7 mouse cellular contexts compared by ENCODE assay signal in the genomic region with DNA sequence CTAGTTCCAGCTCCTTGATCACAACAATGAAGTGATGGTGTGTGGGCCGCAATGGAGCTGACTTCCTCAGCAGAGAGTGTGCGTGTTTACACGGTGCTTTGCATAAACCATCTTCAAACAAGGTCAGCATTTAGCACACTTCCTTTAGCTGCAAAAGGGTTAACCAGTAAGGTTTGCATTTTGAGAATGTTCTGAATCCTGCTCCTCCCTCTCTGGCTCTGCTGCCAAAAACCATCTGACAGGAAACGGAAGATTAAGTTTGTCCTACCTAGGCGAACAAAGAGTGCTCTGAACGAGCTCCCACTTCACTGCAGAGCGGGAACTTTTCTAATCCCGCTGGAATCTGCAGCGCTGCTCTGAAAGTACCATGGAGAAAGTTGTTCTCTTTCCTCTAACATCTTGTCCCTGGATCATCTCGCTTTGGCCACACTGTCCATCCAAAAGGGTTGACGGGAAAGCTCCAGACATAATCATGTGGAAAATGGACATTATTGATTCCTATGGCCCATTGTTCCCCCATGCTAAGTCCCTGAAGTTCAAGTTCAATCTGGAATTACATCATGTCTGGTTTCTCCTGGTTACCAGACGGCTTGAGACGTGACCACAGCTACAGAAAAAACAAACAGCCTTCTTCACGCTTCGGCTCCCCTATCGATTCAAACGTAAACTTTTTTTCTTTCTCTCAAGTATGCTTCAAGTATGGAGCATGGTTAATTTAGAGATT.
DNase-seq lines count a peak whose midpoint lies in the region; ATAC-seq and TF ChIP-seq lines count a peak whose summit lies in the region.

No protein-coding gene starts in this region.

- H3K27me3 ChIP-seq in heart, embryonic 10.5 days (ENCODE audit: insufficient read depth, poor library complexity, severe bottlenecking), result no peaks in the 10 kb centered on the region
- no peaks in the 10 kb centered on the region for H3K27me3 ChIP-seq in kidney, adult 2 months (replicated peaks; ENCODE audit: control insufficient read depth, insufficient read depth, low read length)
- H3K27me3 ChIP-seq in stomach, embryonic 14.5 days (ENCODE audit: control insufficient read depth, insufficient read depth, low read length), result no peaks in the 10 kb centered on the region

- peak overlapping the region; percentile 84 for H3K27ac ChIP-seq in heart, embryonic 10.5 days
- H3K27ac ChIP-seq in kidney, adult 2 months (ENCODE audit: insufficient read depth, low read depth, low read length), result peak overlapping the region; percentile 65; the same call in 1 of the 2 replicates
- peak overlapping the region; percentile 89 for H3K27ac ChIP-seq in stomach, embryonic 14.5 days (ENCODE audit: low read length)

- no peak for ATAC-seq in stomach, embryonic 14.5 days (ENCODE audit: insufficient number of reproducible peaks, insufficient read depth, low FRiP score, low read depth)

- H3K9me3 ChIP-seq in heart, embryonic 10.5 days, result no peaks in the 10 kb centered on the region
- H3K9me3 ChIP-seq in stomach, embryonic 14.5 days (ENCODE audit: control insufficient read depth, low read depth, low read length), result no peaks in the 10 kb centered on the region

- H3K4me2 ChIP-seq in stomach, embryonic 14.5 days (replicated peaks; ENCODE audit: low read depth, low read length), result peak overlapping the region; percentile 28

- H3K36me3 ChIP-seq in heart, embryonic 10.5 days, result peaks cover 19% of the 10 kb centered on the region; the same call in 1 of the 2 replicates
- no peaks in the 10 kb centered on the region; the same call in none of the 2 replicates for H3K36me3 ChIP-seq in kidney, adult 2 months (ENCODE audit: control insufficient read depth, insufficient read depth, low read length)
- peaks cover 13% of the 10 kb centered on the region for H3K36me3 ChIP-seq in stomach, embryonic 14.5 days (ENCODE audit: control insufficient read depth, insufficient read depth, low read length)

- WGBS in heart, embryonic 10.5 days, result 24% methylated on average over 17 of the region's 17 CpGs
- WGBS in kidney, adult 2 months, result 9% methylated on average over 17 of the region's 17 CpGs
- WGBS in stomach, embryonic 14.5 days, result 4% methylated on average over 17 of the region's 17 CpGs

- no peak overlapping the region for H3K4me3 ChIP-seq in heart, embryonic 10.5 days
- H3K4me3 ChIP-seq in kidney, adult 2 months (ENCODE audit: insufficient read depth, low read depth, low read length), result no peak overlapping the region; the same call in none of the 2 replicates
- H3K4me3 ChIP-seq in stomach, embryonic 14.5 days (ENCODE audit: low read depth, low read length), result no peak overlapping the region

- peak; percentile 76 for DNase-seq in R1 (ENCODE audit: low read depth, low spot score)
- DNase-seq in embryo, embryonic 10 days (ENCODE audit: low spot score), result peak; percentile 75
- DNase-seq in heart, embryonic 10.5 days (ENCODE audit: low spot score), result no peak
- peak; percentile 86 for DNase-seq in kidney, adult 2 months
- peak; percentile 73 for DNase-seq in lung, postnatal 14 days
- DNase-seq in thymus, adult 18-20 months, result no peak

- no peak overlapping the region for H3K9ac ChIP-seq in stomach, embryonic 14.5 days (replicated peaks; ENCODE audit: low read depth, low read length)

- TF ChIP-seq POLR2A in kidney, adult 2 months (IDR thresholded peaks at IDR 0.05; ENCODE audit: low read depth, low read length), result no peak

- peaks cover 32% of the 10 kb centered on the region for H3K4me1 ChIP-seq in heart, embryonic 10.5 days
- no peaks in the 10 kb centered on the region; the same call in 1 of the 2 replicates for H3K4me1 ChIP-seq in kidney, adult 2 months (ENCODE audit: control insufficient read depth, insufficient read depth, low read length)
- H3K4me1 ChIP-seq in stomach, embryonic 14.5 days (ENCODE audit: control insufficient read depth, insufficient read depth, low read length), result peaks cover 33% of the 10 kb centered on the region

- TF ChIP-seq CTCF in kidney, adult 2 months (conservative IDR thresholded peaks at IDR 0.05; ENCODE audit: insufficient read depth, insufficient read length, low read depth, low read length), result no peak

Comparison
In these comparisons a context has a peak if more than half of its experiments do, and no peak if none do; other contexts are left out.
1. DNase-seq: peak in R1 (single experiment), embryo, embryonic 10 days (single experiment), kidney, adult 2 months (single experiment) and lung, postnatal 14 days (single experiment); none in heart, embryonic 10.5 days (single experiment) and thymus, adult 18-20 months (0 of 2).
2. Peak in every context shown above with its lines, with median percentiles within 50 percentile points of each other: H3K27ac ChIP-seq.